Mouse (Mus musculus) cerebellum, adult 9-11 months (tissue): ENCODE results near the gene Bbs9.

Experiments used
- DNase-seq: peaks from one replicate; pipeline ENCODE4 v3.0.0; 2022

The Bbs9 gene

GRCm38 (mm10) chr9:22645844-22646390, 170.4 kb downstream of the Bbs9 start:
- DNase-seq = no peak

- DNase-seq = no peak
Observed at GRCm38 (mm10) chr9:22646461-22646860, 170.9 kb downstream of the Bbs9 start.

DNA sequence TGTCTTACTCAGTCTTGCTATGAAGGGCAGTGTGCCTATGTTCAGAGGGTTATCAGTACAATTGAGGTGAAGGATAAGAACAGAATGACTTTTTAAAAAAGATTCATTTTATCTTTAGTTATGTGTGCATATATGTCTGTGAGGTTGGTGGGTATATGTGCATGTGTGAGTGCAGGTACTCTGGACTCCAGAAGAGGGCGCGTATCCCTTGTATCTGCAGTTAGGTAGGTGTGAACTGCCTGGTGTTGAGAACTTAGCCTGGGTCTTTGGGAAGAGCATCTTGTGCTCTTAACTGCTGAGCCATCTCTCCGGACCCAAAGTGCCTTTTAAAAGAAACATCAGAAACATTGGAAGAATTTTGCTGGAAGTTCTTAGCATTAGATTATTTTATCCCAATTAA, 172.6 kb downstream of the Bbs9 start:
- no peak for DNase-seq

GRCm38 (mm10) chr9:22649606-22650005, 174.1 kb downstream of the Bbs9 start:
- no peak for DNase-seq

GRCm38 (mm10) chr9:22650781-22651180, 175.3 kb downstream of the Bbs9 start:
- DNase-seq = no peak

- DNase-seq = no peak
Observed at GRCm38 (mm10) chr9:22651619-22652018, 176.1 kb downstream of the Bbs9 start.

DNA sequence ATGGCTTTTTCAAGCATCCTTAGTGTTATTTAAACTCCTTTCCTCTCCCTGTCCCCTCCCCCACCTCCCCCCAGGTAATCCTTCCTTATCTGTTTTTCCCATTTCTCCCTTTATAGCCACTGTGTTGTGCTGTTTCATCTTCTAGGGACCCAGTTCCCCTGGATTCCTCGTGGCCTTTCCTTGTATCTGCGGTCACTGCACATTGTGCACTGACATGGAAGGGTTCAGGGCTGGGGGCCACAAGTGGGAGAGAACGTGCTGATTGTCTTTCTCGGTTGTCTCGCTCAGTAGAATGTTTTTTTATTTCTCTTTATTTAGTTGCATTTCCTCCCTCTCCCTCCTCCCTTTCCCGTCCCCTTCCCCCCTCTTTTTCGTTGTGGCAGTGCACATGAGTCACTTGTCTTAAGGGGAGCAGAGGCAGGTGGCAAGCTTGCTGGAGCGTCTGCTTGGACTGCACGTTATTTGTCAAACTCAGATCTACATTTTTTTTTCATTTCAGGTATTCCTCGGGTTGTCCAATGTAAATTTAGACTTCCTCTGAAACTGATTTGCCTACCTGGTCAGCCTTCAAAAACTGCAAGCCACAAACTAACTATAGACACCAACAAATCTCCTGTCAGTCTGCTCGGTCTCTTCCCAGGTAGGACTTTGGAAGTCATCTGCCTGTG, 179.3 kb downstream of the Bbs9 start:
- no peak for DNase-seq

DNA sequence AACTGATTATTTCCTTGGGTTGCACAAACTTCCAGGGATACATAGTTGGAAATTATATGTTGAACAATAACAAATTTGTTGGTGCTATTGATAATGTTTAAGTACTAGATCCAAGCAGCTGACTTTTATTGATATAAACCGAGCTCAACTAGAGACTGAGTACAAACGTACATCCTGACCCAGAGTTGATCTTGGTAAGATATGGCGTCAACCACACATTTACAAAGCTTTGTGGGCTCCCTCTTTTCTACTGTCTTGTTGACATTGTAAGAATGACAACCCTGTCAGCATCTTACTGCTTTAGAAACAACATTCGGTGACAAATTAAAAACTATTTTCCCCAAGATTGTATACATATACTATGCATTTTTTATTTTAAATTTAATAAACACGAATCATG, 181.7 kb downstream of the Bbs9 start:
- DNase-seq = no peak

GRCm38 (mm10) chr9:22665155-22665554, 189.6 kb downstream of the Bbs9 start:
- DNase-seq = no peak

GRCm38 (mm10) chr9:22672937-22673336, 197.4 kb downstream of the Bbs9 start:
- no peak for DNase-seq

DNA sequence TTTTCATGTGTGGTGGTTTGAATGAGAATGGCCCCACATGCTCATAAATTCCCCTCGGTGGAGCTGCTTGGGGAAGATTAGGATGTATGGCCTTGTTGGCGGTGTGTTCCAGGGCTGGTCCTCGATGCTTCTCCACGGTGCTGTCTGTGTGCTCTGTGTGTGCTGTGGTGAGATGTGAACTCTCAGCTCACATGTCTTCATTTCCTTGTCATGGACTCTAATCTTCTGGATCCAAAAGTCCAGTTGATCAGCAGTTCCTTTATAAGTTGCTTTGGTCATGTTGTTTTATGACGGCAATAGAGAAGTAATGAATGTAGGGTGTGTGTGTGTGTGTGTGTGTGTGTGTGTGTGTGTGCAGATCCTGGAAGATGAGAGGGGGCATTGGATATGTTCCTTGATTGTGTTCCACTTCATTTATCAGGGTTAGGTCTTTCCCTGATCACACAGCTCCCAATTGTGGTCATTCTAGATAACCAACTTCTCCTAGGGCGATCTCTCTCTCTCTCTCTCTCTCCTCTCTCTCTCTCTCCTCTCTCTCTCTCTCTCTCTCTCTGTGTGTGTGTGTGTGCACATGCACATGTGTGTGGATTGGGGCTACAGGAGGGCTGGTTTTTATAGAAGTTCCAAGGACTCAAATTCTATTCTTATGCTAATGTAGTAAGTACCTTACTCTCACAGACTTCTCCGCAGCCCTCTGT, 201.8 kb downstream of the Bbs9 start:
- no peak for DNase-seq

- no peak for DNase-seq
Observed at GRCm38 (mm10) chr9:22677997-22678396, 202.5 kb downstream of the Bbs9 start.

DNA sequence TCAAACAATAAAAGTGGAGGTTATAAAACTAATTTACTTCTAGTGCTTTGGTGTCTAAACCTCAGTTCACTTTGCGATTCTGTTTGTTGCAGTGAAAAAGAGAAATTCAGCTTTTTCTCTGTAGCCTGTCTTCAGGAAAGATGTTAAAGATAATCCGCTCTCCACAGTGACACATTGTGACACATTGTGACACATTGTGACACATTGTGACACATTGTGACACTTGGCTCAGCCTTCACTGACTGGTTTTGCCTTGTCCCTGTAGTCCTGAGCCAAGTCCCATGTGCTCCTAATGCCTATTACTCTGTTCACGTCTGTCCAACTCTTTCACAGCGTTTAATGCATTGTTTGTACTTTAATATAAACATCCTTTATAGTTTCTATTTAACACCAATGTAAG, 203.0 kb downstream of the Bbs9 start:
- no peak for DNase-seq

DNA sequence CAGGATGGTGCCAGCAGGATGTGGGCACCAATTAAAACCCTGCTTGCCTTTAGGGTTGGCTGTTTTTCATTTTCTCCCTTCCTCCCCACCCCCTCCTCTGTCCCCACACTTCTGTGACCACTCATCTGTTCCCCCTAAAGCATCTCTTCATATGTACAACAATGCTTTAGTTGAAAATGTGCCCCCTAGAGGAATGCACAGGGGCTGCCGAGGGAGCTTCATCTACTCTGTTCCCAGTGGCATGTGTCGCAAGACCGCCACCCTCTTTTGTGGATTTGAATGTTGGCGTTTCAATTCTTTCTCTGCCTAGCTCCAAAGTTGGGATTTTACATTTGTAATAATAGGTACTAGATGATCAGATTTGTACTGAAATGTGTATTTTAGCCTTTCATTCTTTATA, 204.0 kb downstream of the Bbs9 start:
- DNase-seq = no peak

DNA sequence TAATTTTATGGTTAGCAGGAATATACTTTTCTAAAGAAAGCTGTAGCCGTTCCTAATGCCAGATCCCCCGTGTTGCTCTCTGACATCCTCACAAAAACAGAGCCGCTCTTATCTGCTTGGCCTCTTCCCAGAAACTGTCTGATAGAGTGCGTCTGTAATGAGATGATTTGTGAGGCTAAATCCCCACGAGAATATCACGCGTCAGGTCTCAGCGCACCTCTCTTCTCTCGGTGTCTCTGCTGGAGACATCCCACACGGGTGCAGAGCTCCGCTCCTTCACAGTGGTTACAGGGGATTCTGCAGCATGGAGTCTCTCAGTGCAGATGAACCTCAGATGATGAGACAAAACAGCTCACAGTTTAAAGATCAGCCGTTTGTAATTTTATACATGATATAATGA, 204.5 kb downstream of the Bbs9 start:
- DNase-seq = no peak

DNA sequence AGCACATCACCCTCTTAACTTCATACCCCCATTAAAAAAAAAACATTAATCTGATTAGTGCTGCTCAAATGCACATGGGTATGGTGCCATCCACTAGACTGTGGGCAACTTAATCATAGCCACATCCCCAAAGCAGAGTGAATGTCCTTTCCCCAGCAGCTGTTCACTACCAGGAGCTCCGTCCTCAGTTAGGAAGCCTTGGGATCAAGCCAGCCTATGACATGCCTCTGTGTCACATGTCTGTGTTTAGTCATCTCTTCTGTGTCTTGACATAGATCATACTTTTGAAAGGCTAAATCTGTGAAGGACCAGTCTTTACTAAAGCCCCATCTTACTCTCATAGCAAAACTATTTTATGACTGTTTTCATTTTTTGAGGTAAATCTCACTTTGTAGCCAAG, 205.0 kb downstream of the Bbs9 start:
- no peak for DNase-seq

GRCm38 (mm10) chr9:22683786-22684185, 208.3 kb downstream of the Bbs9 start:
- DNase-seq = no peak

- no peak for DNase-seq
Observed at GRCm38 (mm10) chr9:22686765-22687472, 211.4 kb downstream of the Bbs9 start.

DNA sequence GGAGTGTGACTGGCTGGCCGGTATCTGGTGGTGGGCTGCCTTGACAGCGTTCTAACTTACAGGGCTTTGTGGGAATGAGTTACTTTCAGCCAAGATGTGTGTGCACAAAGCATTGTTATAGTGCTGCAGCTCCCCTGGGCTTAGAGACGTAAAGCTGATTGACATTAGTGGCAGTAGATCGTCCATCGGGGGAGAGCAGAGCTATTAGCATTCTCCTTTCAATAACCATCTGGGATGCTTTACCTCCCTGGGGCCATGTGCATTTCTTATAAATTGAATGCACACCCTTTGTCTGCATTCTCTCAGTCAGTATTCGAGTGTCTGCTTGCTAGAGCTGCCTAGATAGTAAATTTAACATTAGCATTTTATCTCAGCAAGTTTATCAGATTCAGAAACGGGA, 214.7 kb downstream of the Bbs9 start:
- no peak for DNase-seq

GRCm38 (mm10) chr9:22695392-22695791, 219.9 kb downstream of the Bbs9 start:
- DNase-seq = no peak

- DNase-seq = no peak
Observed at GRCm38 (mm10) chr9:22696809-22697374, 221.4 kb downstream of the Bbs9 start.

- no peak for DNase-seq
Observed at GRCm38 (mm10) chr9:22697811-22698210, 222.3 kb downstream of the Bbs9 start.

DNA sequence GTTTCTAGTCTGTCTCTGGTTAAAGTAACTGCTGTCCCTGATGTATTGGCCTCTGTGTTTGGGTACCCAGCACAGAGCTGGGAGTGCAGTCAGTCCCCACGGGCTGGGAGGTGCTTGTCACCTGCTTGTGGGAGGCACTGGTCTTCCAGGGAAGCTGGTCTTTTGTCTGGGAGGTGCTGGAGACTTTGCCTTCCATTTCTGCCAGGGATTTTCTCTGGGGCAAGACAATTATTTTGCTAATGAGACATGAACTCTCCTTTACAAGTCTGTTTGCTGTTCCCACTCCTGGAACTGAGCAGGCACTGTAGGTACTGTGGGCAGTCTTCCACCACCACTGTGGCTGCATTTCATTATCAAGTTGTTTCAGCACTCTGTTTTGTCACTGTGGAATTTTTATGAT, 223.0 kb downstream of the Bbs9 start:
- DNase-seq = no peak
